Mouse (Mus musculus): ENCODE measurements around the gene Oxgr1. TPM values are rescaled to one million over a fixed set of nuclear protein-coding genes. Genes with fewer than 3 reads are reported as not detected.
"Not testable (repeated sequence)": the region's sequence is repeated elsewhere in the genome, so short reads cannot be mapped to it uniquely, and the experiment has no call there.

Oxgr1 gene
- polyA plus RNA-seq, 1 experiment from 2014 or later: not detected

GRCm38 (mm10) chr14:120009969-120010872, 32.0 kb downstream of the Oxgr1 start:
- WGBS: 83% methylated on average over 11 of the region's 11 CpGs
- Histone ChIP-seq H3K36me3 (no peaks in the 10 kb centered on the region), H3K27ac (replicated peaks) (no peak overlapping the region), H3K4me3 (no peak overlapping the region), H3K9ac (no peak overlapping the region), H3K9me3 (no peaks in the 10 kb centered on the region), H3K4me2 (no peak overlapping the region), H3K27me3 (no peaks in the 10 kb centered on the region), H3K4me1 (replicated peaks) (no peaks in the 10 kb centered on the region)
- ATAC-seq (ENCODE audit: low FRiP score, low read depth): no peak

GRCm38 (mm10) chr14:120005153-120005552, 37.1 kb downstream of the Oxgr1 start:
- no peak overlapping the region for H3K4me3 ChIP-seq
- H3K4me1 ChIP-seq (replicated peaks): no peaks in the 10 kb centered on the region
- H3K27me3 ChIP-seq: no peaks in the 10 kb centered on the region
- no peak overlapping the region for H3K4me2 ChIP-seq
- no peaks in the 10 kb centered on the region for H3K36me3 ChIP-seq
- 21% methylated on average over 1 of the region's 1 CpGs for WGBS
- no peak for ATAC-seq (ENCODE audit: low FRiP score, low read depth)
- no peak overlapping the region for H3K27ac ChIP-seq (replicated peaks)
- H3K9ac ChIP-seq: no peak overlapping the region
- no peaks in the 10 kb centered on the region for H3K9me3 ChIP-seq

DNA sequence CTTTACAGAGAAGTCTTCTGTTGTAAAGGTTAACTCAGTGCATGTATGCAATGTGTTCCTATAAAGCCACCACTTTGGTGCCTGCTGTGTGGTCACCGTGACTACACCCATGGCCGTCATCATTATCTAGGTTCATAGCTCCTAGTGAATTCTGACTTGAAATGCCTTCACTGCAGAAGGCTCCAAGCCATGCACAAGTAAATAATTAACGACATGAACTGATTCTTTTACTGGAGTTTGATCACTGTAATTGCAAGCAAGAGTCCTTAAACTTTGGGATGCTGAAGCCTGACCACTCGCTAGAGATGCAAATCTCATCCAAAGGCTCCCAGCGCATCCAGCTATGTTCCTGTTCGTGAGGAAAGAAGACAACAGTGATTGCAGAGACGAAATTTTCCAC, 38.6 kb downstream of the Oxgr1 start:
- Histone ChIP-seq H3K9me3 (no peaks in the 10 kb centered on the region), H3K4me1 (replicated peaks) (no peaks in the 10 kb centered on the region), H3K9ac (no peak overlapping the region), H3K4me3 (no peak overlapping the region), H3K36me3 (no peaks in the 10 kb centered on the region), H3K27ac (replicated peaks) (no peak overlapping the region), H3K27me3 (no peaks in the 10 kb centered on the region), H3K4me2 (no peak overlapping the region)
- 90% methylated on average over 7 of the region's 7 CpGs for WGBS
- ATAC-seq (ENCODE audit: low FRiP score, low read depth): no peak

- H3K36me3 ChIP-seq: no peaks in the 10 kb centered on the region
- ATAC-seq (ENCODE audit: low FRiP score, low read depth): no peak
- H3K4me1 ChIP-seq (replicated peaks): no peaks in the 10 kb centered on the region
- no peak overlapping the region for H3K4me3 ChIP-seq
- H3K27ac ChIP-seq (replicated peaks): no peak overlapping the region
- H3K4me2 ChIP-seq: no peak overlapping the region
- 88% methylated on average over 4 of the region's 4 CpGs for WGBS
- no peaks in the 10 kb centered on the region for H3K9me3 ChIP-seq
- H3K9ac ChIP-seq: no peak overlapping the region
- no peaks in the 10 kb centered on the region for H3K27me3 ChIP-seq
Measured at GRCm38 (mm10) chr14:120002673-120003072, 39.6 kb downstream of the Oxgr1 start.

DNA sequence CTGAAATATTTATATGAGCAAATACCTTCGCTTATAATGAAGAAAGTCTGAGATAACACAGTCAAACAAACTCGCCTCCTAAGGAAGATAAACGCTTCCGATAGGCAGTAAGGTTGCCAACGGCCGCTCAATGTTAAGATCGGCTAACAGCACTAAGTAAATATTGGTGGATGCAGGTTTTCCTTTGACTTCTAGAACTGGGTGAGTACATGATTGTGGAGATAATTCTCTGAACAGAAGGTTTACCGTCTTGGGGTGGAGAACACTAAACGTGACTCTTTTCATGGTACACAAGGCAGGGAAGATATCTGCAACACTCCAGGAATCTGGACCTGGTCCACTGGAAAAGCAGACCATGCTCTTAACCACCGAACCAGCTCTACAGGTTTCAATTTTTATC, 52.6 kb downstream of the Oxgr1 start:
- no peak overlapping the region for H3K4me2 ChIP-seq
- no peaks in the 10 kb centered on the region for H3K4me1 ChIP-seq (replicated peaks)
- no peak overlapping the region for H3K4me3 ChIP-seq
- no peak overlapping the region for H3K9ac ChIP-seq
- ATAC-seq (ENCODE audit: low FRiP score, low read depth): no peak
- H3K9me3 ChIP-seq: no peaks in the 10 kb centered on the region
- no peaks in the 10 kb centered on the region for H3K36me3 ChIP-seq
- 90% methylated on average over 10 of the region's 10 CpGs for whole genome bisulfite sequencing
- H3K27ac ChIP-seq (replicated peaks): no peak overlapping the region
- no peaks in the 10 kb centered on the region for H3K27me3 ChIP-seq

DNA sequence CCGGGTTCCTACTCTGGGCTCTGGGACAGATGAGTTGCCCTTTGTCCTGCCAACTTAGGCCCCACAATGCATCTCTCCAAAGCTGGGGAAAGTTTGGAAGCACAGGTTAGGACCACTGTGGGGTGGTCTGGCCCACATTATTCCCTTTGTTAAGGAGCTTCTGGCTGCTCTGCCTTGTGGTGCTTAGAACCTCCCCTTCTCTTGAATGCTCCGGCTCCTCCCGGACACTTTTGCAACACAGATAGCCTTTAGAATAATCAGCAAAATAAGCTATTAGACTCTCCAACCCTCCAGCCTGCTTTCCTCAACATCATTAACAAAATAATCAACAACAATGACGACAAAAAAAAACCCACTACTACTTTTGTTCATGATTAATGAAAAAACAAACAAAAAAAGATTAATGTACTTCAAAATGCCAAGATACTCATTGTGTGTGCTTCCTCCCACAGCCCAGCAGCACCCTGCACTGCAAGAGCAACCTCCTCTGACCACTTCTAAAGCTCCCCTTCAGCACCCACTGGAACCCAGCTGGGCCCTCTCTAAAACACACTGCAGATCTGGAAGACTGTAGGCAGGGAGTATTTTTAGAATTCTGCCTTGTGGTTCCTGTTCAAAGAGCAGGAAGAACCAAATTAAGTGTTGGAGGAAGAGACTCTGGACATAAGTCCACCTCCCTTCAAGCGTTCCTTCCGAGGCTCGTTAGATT, 53.1 kb downstream of the Oxgr1 start:
- Histone ChIP-seq H3K9me3 (no peaks in the 10 kb centered on the region), H3K4me2 (no peak overlapping the region), H3K9ac (no peak overlapping the region), H3K36me3 (no peaks in the 10 kb centered on the region), H3K4me3 (no peak overlapping the region), H3K27ac (replicated peaks) (no peak overlapping the region), H3K4me1 (replicated peaks) (no peaks in the 10 kb centered on the region), H3K27me3 (no peaks in the 10 kb centered on the region)
- ATAC-seq (ENCODE audit: low FRiP score, low read depth): no peak
- WGBS: 73% methylated on average over 7 of the region's 7 CpGs

- 71% methylated on average over 1 of the region's 1 CpGs for WGBS
- no peak for ATAC-seq (ENCODE audit: low FRiP score, low read depth)
- no peak overlapping the region for H3K9ac ChIP-seq
Measured at GRCm38 (mm10) chr14:119987257-119987656, 55.0 kb downstream of the Oxgr1 start.

GRCm38 (mm10) chr14:119986778-119987177, 55.5 kb downstream of the Oxgr1 start:
- Histone ChIP-seq H3K27me3 (no peaks in the 10 kb centered on the region), H3K27ac (replicated peaks) (no peak overlapping the region), H3K4me1 (replicated peaks) (no peaks in the 10 kb centered on the region), H3K4me2 (no peak overlapping the region), H3K9me3 (no peaks in the 10 kb centered on the region), H3K36me3 (no peaks in the 10 kb centered on the region), H3K4me3 (no peak overlapping the region), H3K9ac (no peak overlapping the region)
- WGBS: 77% methylated on average over 6 of the region's 6 CpGs
- ATAC-seq (ENCODE audit: low FRiP score, low read depth): no peak

More at GRCm38 (mm10) chr14:119987257-119987656, 55.0 kb downstream of the Oxgr1 start:
- no peak overlapping the region for H3K4me2 ChIP-seq
- no peak overlapping the region for H3K4me3 ChIP-seq
- no peaks in the 10 kb centered on the region for H3K4me1 ChIP-seq (replicated peaks)
- no peak overlapping the region for H3K27ac ChIP-seq (replicated peaks)
- H3K9me3 ChIP-seq: no peaks in the 10 kb centered on the region
- no peaks in the 10 kb centered on the region for H3K27me3 ChIP-seq
- H3K36me3 ChIP-seq: no peaks in the 10 kb centered on the region

GRCm38 (mm10) chr14:119986351-119986750, 55.9 kb downstream of the Oxgr1 start:
- H3K9ac ChIP-seq; H3K4me1 ChIP-seq (replicated peaks); ATAC-seq (ENCODE audit: low FRiP score, low read depth); H3K4me2 ChIP-seq; H3K36me3 ChIP-seq; H3K9me3 ChIP-seq; H3K4me3 ChIP-seq; H3K27ac ChIP-seq (replicated peaks); H3K27me3 ChIP-seq: not testable (repeated sequence)
- 88% methylated on average over 7 of the region's 7 CpGs for WGBS

- 47% methylated on average over 5 of the region's 5 CpGs for WGBS
- H3K9ac ChIP-seq: no peak overlapping the region
- H3K36me3 ChIP-seq: no peaks in the 10 kb centered on the region
- no peaks in the 10 kb centered on the region for H3K27me3 ChIP-seq
- H3K4me3 ChIP-seq: no peak overlapping the region
- no peak overlapping the region for H3K4me2 ChIP-seq
- no peaks in the 10 kb centered on the region for H3K9me3 ChIP-seq
- no peaks in the 10 kb centered on the region for H3K4me1 ChIP-seq (replicated peaks)
- no peak overlapping the region for H3K27ac ChIP-seq (replicated peaks)
- ATAC-seq (ENCODE audit: low FRiP score, low read depth): no peak
Measured at GRCm38 (mm10) chr14:119981314-119981713, 60.9 kb downstream of the Oxgr1 start.

DNA sequence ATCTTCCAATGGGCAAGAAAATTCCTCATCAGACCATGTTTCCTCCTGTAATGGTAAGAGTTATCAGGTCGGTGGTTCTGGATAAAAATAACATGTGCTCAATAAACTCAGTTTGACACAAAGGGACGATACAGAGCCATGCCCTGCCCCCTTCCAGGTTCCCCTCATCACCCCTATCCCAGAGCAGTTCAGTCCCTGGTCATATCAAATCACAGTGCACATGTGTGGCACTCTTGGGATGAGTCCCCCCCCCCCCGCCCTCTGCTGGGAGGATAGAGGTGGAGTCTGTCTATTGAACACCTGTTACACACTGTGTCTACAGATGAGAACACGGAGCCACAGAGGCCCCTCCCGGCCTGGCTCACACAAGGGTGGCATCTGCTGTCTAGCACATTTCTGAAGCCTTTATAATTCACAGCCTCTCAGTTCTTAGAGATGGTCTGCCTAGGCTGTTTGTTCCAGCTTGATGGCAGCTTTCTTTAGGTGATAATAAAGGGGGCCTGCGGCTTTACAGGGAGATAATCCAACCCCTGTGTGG, 61.5 kb downstream of the Oxgr1 start:
- no peaks in the 10 kb centered on the region for H3K36me3 ChIP-seq
- no peak overlapping the region for H3K4me2 ChIP-seq
- no peak overlapping the region for H3K4me3 ChIP-seq
- H3K9ac ChIP-seq: no peak overlapping the region
- no peaks in the 10 kb centered on the region for H3K27me3 ChIP-seq
- no peaks in the 10 kb centered on the region for H3K9me3 ChIP-seq
- no peaks in the 10 kb centered on the region for H3K4me1 ChIP-seq (replicated peaks)
- no peak for ATAC-seq (ENCODE audit: low FRiP score, low read depth)
- no peak overlapping the region for H3K27ac ChIP-seq (replicated peaks)
- 71% methylated on average over 6 of the region's 6 CpGs for WGBS

Measured in hindbrain, embryonic 15.5 days (tissue).